13 mouse cellular contexts compared by ENCODE assay signal in genomic region chr4:154502403-154503000, GRCm38 (mm10).
DNase-seq lines count a peak whose midpoint lies in the region; ATAC-seq and TF ChIP-seq lines count a peak whose summit lies in the region.
"Had no signal": no experiment of that assay in that cellular context is flagged by ENCODE, and none has a peak within 500 bp of the region (broad histone marks: within the 10 kb centered on the region; RNA-seq: fewer than 3 reads in every experiment).

No protein-coding gene starts in this region.

- H3K4me2 ChIP-seq in heart, embryonic 11.5 days = peak overlapping the region; percentile 46
- peak overlapping the region; percentile 34 for H3K4me2 ChIP-seq in heart, embryonic 15.5 days
- H3K4me2 ChIP-seq in intestine, postnatal 0 days (replicated peaks; ENCODE audit: low read depth) = 0 out of 2 replicates have a peak overlapping the region, but pooled peaks have one; percentile 9
- H3K4me2 ChIP-seq: liver, embryonic 11.5 days had no signal

- peaks cover 59% of the 10 kb centered on the region for H3K4me1 ChIP-seq in heart, embryonic 11.5 days (ENCODE audit: control insufficient read depth, insufficient read depth, low read length)
- peaks cover 78% of the 10 kb centered on the region for H3K4me1 ChIP-seq in heart, embryonic 15.5 days (replicated peaks)
- peaks cover 15% of the 10 kb centered on the region for H3K4me1 ChIP-seq in intestine, postnatal 0 days (replicated peaks; ENCODE audit: control insufficient read depth, insufficient read depth, low read length)

- ATAC-seq in heart, embryonic 11.5 days (replicated peaks; ENCODE audit: insufficient number of reproducible peaks, low FRiP score, low TSS enrichment) = peak; percentile 58
- peak; percentile 74 for ATAC-seq in heart, embryonic 15.5 days (replicated peaks; ENCODE audit: insufficient number of reproducible peaks, insufficient read depth, low FRiP score, low read depth)
- ATAC-seq in intestine, postnatal 0 days = no peak
- ATAC-seq: Patski had no signal

- H3K4me3 ChIP-seq in heart, embryonic 11.5 days (ENCODE audit: low read depth, low read length) = no peak overlapping the region
- no peak overlapping the region for H3K4me3 ChIP-seq in heart, embryonic 15.5 days
- H3K4me3 ChIP-seq in intestine, postnatal 0 days (ENCODE audit: low read depth, low read length) = no peak overlapping the region

- no peak overlapping the region for H3K9ac ChIP-seq in heart, embryonic 11.5 days (ENCODE audit: low read depth, low read length)
- H3K9ac ChIP-seq in heart, embryonic 15.5 days = no peak overlapping the region
- H3K9ac ChIP-seq in intestine, postnatal 0 days (ENCODE audit: low read depth, low read length) = no peak overlapping the region

- H3K9me3 ChIP-seq in heart, embryonic 11.5 days (replicated peaks; ENCODE audit: control insufficient read depth, low read length) = no peaks in the 10 kb centered on the region
- H3K9me3 ChIP-seq in heart, embryonic 15.5 days (replicated peaks) = no peaks in the 10 kb centered on the region
- no peaks in the 10 kb centered on the region for H3K9me3 ChIP-seq in intestine, postnatal 0 days (ENCODE audit: control insufficient read depth)

- H3K36me3 ChIP-seq in heart, embryonic 11.5 days (ENCODE audit: control insufficient read depth, insufficient read depth, low read length) = no peaks in the 10 kb centered on the region
- no peaks in the 10 kb centered on the region for H3K36me3 ChIP-seq in heart, embryonic 15.5 days
- H3K36me3 ChIP-seq in intestine, postnatal 0 days (ENCODE audit: control insufficient read depth, insufficient read depth) = no peaks in the 10 kb centered on the region

- no peak for DNase-seq in heart, postnatal 36 days
- peak; percentile 82 for DNase-seq in brain, embryonic 14.5 days (ENCODE audit: low read depth)
- DNase-seq in MN1 (ENCODE audit: low spot score) = no peak
- DNase-seq in left cerebral cortex, postnatal 10 days (ENCODE audit: extremely low spot score in 1 of 2, low spot score in 2 of 2) = no peak
- DNase-seq in urinary bladder, adult 18-20 months (ENCODE audit: low spot score in 2 of 2) = no peak
- DNase-seq: B cell, adult 2 months; kidney, adult 18-20 months; layer of hippocampus, postnatal 36 days had no signal

- H3K27me3 ChIP-seq in heart, embryonic 11.5 days (ENCODE audit: control insufficient read depth, insufficient read depth, low read length) = peaks cover 21% of the 10 kb centered on the region
- peaks cover 3% of the 10 kb centered on the region; the same call in 1 of the 2 replicates for H3K27me3 ChIP-seq in heart, embryonic 15.5 days
- H3K27me3 ChIP-seq in intestine, postnatal 0 days (replicated peaks; ENCODE audit: control insufficient read depth, insufficient read depth, low read length) = no peaks in the 10 kb centered on the region

- H3K27ac ChIP-seq in heart, embryonic 11.5 days (ENCODE audit: low read depth, low read length) = peak overlapping the region; percentile 51; the same call in 1 of the 2 replicates
- H3K27ac ChIP-seq in heart, embryonic 15.5 days = peak overlapping the region; percentile 75
- no peak overlapping the region for H3K27ac ChIP-seq in intestine, postnatal 0 days (ENCODE audit: low read depth, low read length)

- TF ChIP-seq CTCF in brain, embryonic 14.5 days (IDR thresholded peaks at IDR 0.05; ENCODE audit: borderline replicate concordance, extremely low read depth, insufficient read depth, insufficient read length) = no peak
- TF ChIP-seq CTCF in intestine, postnatal 0 days (IDR thresholded peaks at IDR 0.05; ENCODE audit: low read depth) = no peak

- 49% methylated on average over 16 of the region's 16 CpGs for WGBS in heart, embryonic 11.5 days (ENCODE audit: insufficient replicate concordance)
- WGBS in heart, embryonic 15.5 days = 43% methylated on average over 16 of the region's 16 CpGs
- whole genome bisulfite sequencing in intestine, postnatal 0 days = 68% methylated on average over 16 of the region's 16 CpGs

- intact Hi-C loops in heart, postnatal 36 days (cut with DNase I) = no loop called here
- intact Hi-C loops in left cerebral cortex, postnatal 10 days (cut with DNase I) = no loop called here

- TF ChIP-seq POLR2A in brain, embryonic 14.5 days (IDR thresholded peaks at IDR 0.05; ENCODE audit: borderline replicate concordance, extremely low read depth, insufficient read depth, insufficient read length, poor library complexity, severe bottlenecking) = no peak
